Mouse (Mus musculus) megakaryocyte, adult 5-6 weeks (primary cell): ENCODE data around the gene Rpl10a. TPM values are rescaled to one million over a fixed set of nuclear protein-coding genes. Genes with fewer than 3 reads are reported as not detected.
A peak's percentile ranks its signal among the peaks of the same experiment; 100 is the strongest.

ENCODE experiments used
- ATAC-seq: 2 replicates; pipeline ENCODE4 v1.8.0; 2016; ENCODE audit warnings: mild to moderate bottlenecking, inconsistent platforms; ENCODE audit not compliant: poor library complexity, severe bottlenecking
- total RNA-seq, 2 experiments: library from RNA; stranded (forward) in 1 of 2; stranded (reverse) in 1 of 2; fragments of 153-499, 151-499 nt in 1 of 2; fragments of 221-1000, 200-1000 nt in 1 of 2; gene quantifications; 2 replicates each; pipeline versions ENCODE4 v1.2.3 to v1.2.4; 2015 to 2017

Rpl10a gene
- total RNA-seq (2015): 1,429 and 1,585 TPM in 2 replicates
- 468 and 491 TPM in 2 replicates for total RNA-seq (2017)

GRCm38 (mm10) chr17:28328366-28328928 is at the start of gene Rpl10a:
Rpl10a (plus strand) TSS chr17:28328471.
- peak; percentile 93 for ATAC-seq

DNA sequence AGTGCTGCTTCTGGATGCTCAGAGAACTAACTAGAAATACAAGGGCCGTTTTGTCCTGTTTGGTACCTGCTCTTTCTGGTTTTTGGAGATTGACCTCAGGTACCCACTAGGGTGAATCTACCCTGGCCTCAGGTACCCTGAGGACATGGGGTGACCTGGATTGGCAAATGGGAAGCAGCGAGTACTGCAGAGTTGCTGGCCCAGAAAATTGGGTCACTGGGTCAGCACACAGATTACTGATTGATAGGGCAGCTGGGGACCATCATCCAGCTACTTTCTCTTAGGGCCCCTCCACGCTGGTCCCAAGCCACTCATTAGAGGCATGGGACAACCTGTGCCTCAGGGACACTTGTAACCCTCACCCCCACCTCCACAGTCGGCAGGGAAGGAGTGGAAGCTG is 49.0 kb upstream of the Rpl10a start:
- no peak for ATAC-seq

DNA sequence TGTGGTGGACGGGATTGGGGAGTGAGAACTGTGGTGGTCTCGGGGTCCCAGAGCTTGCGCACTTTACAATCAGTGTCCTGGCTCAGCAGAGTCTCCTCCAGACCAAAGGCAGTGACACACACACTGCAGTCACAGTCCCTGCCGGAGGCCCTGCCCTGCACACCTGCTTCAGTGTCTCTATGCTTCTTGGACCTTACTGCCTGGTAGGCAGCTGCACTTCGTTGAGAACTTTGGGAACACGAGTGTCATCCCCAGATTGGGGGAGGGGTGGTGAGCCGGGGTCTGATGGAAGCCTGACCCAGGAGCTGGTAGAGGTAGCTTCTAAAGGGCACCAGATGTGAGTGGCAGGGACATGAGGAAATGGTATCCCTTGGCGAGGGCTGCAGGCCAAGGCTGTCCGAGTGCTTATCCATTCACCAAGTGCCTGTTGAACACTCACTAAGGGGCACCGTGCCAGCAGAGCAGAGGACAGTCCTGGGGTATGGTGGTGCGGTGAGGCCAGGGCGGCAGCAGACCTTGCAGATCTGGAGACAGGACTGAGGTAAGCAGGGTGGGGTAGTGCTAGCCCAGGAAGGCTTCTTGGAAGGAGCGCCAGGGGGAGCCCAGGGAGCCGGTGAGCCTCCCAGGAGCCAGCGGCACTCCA is 48.4 kb upstream of the Rpl10a start:
- ATAC-seq: no peak

DNA sequence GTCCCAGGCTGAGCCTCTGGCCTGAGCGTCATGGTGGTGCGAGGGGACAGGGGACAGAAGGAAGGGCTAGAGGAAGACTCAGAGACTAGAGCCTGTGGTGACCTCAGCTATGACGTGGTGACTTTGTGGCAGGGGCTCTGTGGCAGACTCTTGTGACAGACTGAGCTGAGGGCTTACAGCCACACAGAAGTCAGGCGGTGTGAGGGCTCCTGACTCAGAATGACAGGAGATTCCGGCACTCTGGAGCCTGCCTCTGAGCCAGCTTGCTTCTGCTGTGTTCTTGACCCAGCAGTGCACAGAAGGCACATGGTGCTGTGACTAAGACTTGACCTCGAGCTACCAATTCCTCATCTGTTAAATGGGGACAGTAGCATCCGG is 47.9 kb upstream of the Rpl10a start:
- ATAC-seq: no peak

DNA sequence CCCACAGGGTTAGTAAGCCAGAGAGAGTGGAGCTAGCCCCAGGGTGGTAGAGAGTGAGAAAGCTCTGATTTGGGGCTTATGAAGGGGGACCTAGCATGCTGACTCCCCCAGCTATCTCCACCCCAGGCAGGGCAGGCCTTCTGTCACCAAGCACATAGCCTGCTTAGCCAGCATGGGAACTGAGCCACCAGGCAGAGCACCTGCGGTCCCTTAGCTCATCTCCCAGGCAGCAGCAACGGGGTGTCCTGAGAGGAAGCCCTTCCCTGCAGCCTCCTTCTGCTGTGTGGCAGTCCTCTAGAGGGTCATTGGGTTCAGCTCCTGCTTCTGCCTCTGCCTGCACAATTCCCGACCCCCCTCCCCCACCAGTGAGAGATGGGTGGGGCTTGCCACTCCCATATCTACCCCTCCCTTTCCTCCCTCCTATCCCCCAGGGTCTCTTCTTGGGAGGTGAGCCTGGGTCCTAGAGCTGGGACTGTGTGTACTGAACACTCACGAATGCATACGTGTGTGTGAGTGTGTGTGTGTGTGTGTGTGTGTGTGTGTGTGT is 47.4 kb upstream of the Rpl10a start:
- no peak for ATAC-seq

DNA sequence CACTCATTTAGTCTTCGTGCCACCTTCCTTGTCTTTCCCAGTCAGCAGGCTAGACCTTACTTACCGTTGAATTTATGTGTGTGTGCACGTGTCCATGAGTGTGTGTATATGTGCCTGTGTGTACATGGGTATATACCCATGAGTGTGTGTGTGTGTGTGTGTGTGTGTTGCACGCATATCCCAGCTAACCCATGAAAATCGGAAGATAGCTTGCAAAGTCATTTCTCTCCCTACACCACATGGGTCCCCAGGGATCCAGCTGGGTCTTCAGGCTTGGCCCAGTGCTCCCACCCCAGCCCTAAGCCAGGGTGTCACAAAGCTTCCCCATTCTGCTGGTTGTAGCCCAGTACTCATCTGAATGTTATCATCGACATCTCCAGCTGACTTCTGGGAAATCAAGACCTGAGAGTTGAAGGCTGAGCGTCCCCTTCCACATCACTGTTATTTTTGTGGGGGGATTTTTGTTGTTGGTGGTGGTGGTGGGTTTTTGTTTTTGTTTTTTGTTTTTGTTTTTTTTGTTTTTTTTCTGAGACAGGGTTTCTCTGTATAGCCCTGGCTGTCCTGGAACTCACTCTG is 46.3 kb upstream of the Rpl10a start:
- no peak for ATAC-seq

GRCm38 (mm10) chr17:28283199-28283598 is 45.1 kb upstream of the Rpl10a start:
- peak; percentile 36; the same call in 1 of the 2 replicates for ATAC-seq

- ATAC-seq: no peak
Measured at GRCm38 (mm10) chr17:28286133-28286532, 42.1 kb upstream of the Rpl10a start.

DNA sequence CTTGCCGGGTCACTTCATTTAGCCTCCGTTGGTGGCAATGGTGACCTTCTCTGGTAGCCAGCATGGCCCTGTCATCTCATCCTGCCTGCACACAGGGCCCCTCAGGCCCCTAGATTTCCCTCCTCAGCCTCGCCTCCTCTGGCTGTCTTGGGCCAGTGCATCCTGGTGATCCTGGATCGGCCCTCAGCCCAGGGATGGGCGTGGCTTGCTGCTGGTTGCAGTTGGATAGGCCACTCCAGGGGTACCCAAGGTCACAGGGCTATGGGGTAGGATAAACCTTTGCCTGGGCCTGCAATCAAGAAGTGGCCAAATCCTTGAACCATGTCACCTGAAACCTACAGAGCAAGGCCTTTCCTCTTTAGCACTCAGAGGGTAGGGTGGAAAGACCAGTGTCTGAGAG is 41.3 kb upstream of the Rpl10a start:
- no peak for ATAC-seq

DNA sequence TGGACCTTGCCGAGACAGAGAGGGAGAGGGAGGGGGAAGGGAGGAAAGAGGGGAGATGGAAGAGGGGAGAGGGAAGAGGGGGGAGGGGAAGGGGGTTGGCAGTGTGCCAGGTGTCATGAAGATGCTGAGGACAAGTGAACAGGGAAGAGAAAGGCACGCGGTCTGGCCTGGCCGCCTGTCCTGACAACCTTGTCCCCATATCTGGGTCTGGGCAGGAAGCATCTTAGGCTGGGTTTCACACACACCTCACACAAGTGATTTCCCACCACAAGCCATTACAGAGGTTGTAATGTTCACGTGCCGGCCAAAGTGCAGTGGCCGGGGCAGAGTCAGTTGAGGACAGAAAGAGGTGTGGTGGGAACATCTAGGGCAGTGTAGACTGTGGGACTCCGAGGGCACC is 40.7 kb upstream of the Rpl10a start:
- ATAC-seq: no peak

GRCm38 (mm10) chr17:28287980-28288379 is 40.3 kb upstream of the Rpl10a start:
- peak; percentile 54 for ATAC-seq

GRCm38 (mm10) chr17:28290262-28290661 is 38.0 kb upstream of the Rpl10a start:
- no peak for ATAC-seq

- no peak for ATAC-seq
Measured at GRCm38 (mm10) chr17:28290671-28291070, 37.6 kb upstream of the Rpl10a start.

- ATAC-seq: no peak
Measured at GRCm38 (mm10) chr17:28291346-28291745, 36.9 kb upstream of the Rpl10a start.

DNA sequence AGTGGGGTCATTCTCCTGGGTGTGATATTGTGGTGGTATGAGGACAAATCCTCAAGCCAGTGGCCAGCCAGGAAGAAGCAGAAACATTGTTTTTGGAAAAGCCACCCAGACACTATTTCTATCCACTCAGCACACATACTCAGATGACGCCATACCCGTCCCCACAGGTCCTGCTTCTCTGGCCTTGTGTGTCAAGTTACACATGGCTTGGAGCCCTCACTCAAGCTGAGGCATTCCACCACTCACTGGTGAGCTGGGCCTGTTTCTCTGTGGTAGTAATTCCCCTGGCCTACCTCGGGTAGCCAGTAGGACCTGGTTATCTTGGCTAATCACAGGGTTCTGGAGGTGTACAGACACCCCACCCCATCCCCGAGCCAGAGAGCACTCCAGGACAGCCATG is 34.6 kb upstream of the Rpl10a start:
- no peak for ATAC-seq

DNA sequence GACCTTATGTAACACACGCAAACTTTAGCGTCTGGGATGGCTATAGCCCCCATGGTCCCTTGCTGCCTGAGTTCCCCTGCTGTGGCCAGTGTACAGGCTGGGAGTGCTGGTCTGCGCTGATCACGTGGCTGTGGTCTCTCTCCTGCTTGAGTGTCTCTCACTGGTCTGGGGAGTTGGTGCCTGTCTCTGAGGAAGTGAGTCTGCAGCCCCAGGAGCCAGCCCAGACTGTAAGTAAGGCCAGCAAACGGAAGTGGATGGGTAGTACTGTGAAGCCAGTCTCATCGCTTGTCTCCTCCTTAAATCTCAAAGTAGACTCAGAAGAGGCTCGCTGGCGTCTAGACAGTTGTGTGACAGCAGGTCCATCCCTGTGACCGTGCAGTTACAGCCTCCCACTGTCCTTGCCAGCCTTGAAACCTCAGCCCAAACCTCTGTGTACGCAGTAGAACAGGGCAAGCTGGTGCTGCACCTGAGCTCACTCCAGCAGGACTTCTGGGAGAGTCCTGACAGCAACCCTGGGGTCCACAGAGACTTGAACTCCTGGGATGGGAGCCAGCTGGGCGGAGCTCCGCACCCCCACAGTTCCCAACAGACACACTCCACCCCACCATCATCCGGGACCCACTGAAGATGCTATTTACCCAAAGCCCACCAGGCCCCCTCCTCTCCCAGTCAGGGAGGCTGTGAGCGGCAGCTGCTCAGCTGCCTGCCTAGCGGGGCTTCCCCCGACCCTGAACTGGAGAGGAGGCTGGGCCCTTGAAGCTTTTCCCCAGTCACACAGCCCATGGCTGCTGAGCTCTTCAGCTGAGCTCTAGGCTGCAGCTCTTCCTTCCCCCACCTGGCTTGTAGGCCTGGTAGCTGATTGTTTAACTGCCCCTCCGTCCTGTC is 33.6 kb upstream of the Rpl10a start:
- ATAC-seq: peak; percentile 94

DNA sequence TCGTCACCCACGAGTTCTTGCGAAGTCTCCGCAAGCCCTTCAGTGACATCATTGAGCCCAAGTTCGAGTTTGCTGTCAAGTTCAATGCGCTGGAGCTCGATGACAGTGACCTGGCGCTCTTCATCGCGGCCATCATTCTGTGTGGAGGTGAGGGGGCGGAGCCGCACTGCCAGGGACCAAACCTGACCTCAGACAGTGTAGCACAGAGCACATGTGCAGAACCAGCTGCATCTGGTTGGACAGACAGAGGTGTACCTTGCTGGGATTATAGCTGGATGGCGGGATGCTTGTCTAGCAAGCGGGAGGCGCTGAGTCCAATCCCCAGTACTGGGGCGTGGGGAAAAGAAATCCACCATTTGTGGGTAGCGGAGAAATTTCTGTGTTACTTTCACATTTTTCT is 29.4 kb upstream of the Rpl10a start:
- no peak for ATAC-seq

- no peak for ATAC-seq
Measured at GRCm38 (mm10) chr17:28299669-28300320, 28.5 kb upstream of the Rpl10a start.

GRCm38 (mm10) chr17:28300323-28300722 is 27.9 kb upstream of the Rpl10a start:
- ATAC-seq: no peak

GRCm38 (mm10) chr17:28300850-28301249 is 27.4 kb upstream of the Rpl10a start:
- ATAC-seq: no peak

GRCm38 (mm10) chr17:28305172-28305571 is 23.1 kb upstream of the Rpl10a start:
- no peak for ATAC-seq
